Mouse (Mus musculus) lung, postnatal 10 days (tissue): Measurements from ENCODE around the gene Cdkn1b.

Experiments used
- DNase-seq: peaks from one replicate; pipeline ENCODE4 v3.0.0; 2021

Cdkn1b gene

DNA sequence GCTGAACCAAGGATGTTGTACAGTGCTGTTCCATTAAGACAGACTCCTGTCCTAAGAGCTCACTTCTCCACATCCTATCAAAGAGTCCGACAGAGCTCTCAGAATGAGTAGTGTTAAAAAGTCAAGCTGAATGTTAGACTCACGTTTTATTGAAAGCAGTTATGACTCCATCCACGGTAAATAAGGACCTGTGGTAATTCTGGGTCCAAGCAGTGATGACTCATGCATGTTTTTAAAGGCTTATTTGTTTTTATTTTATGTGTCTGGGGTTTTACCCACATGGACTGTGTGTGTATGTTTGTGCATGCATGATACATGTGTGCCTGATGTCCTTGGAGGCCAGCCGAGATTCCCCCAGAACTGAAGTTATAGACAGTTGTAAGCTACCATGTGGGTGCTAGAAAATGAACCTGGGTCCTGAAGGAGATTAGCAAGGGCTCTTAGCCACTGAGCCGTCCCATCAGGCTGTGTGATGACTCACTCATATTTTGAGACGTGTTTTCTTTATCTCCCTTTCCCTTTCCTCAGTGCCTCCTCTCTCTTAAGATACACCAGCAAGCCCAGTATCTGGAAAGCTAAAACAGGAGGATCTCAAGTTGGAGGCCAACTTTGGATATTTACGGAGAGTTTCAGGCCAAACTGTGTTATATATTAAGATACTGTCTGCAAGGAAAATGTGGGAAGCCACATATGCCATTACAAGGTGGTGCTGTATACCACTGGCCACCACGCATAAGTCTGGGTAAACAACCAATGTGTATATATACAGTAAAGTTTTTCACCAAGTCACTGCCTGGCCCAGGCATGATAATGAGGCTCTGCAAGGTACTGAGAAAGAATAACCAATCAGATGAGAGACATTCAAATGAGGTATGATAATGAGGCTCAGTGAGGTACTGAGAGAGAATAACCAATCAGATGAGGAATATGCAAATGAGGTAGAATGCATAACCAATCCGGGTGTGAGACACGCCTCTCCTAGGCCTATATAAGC, 16.0 kb upstream of the Cdkn1b start:
- DNase-seq: no peak

DNA sequence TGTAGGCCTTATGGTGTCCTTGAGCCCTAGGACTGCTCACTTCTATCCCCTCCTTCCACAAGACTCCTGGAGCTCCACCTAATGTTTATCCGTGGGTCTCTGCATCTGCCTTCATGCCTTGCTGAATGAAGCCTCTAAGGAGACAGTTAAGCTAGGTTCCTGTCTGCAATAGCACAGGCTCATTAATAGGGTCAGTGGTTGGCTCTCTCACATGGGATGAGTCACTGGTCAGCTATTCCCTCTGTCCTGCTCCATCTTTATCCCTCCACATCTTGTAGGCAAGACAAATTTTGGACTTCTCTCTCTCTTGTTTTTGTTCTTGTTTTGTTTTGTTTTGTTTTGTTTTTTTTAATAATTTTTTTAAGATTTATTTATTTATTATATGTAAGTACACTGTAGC, 14.4 kb upstream of the Cdkn1b start:
- no peak for DNase-seq

DNA sequence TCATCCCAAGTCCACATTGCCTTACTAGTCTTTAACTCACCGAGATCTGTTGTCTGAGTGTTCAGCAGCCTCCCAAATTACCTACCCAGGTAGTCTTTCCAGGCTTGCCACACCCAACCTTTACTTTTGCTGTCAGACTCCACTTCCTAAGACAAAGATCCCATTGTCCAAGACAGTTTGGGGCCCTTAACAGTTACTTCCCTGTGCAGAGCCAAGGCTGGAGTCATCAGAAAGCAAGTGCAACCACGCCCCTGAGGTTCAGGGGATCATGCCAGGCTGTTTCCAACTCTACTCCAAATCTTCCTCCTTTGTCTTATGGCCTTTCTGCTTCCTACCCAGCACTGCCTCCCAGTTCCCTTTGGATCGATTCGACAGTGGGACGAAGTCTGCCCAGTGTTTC, 5.7 kb upstream of the Cdkn1b start:
- DNase-seq: no peak

DNA sequence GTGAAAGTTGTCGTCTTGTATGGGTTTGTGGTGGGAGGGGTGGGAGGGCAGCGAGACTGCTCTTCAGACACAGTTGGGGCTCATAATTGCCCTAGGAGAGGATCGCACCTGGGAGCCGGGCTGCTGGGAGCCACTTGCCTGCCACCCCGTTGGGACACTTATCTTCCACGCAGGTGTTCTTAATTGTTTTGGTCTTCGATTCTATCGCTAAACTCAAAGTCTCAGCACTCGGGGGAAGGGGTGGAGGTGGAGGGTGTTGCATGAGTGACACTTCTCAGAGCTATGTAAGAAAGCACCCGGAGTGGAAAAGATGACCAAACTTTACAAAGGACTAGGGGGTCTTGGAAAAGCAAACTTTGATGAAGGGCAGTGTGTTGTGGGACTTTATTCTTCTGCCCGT, 3.6 kb upstream of the Cdkn1b start:
- peak; percentile 32 for DNase-seq

DNA sequence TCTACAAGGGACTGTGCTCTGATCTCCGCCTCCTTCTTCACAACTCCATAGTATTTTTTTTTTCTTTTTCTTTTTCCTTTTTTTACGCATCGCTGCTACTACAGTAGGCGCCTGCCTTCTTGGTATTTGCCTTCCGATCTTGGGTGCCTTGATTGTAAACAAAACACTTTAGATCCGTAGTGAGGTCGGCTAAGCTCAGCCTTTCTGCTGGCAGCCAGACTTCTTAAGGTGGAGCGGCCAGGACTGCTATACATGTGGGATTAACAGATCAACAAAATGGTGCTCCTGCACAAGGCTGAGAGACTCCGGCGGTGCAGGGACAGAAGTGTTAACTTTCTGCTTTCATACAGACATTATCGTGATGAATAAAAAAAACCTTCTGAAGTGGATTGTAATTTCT, 3.1 kb upstream of the Cdkn1b start:
- peak; percentile 79 for DNase-seq

DNA sequence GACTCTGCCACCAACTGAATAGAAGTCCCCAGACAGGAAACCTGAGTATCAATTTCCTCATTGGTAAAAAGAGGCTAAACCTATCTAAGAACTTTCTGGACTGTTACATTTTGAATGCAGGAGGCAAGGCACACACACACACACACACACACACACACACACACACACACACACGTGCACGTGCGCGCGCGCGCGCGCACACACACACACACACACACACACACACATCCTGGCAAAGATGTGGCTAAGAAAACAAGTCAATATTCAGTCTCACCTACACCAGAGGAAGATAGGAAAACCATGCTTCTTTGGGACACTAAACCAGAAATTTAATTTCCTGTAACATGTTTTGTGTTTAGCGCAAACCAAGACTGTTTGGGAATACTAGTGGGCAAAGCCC, 1.4 kb upstream of the Cdkn1b start:
- no peak for DNase-seq

DNA sequence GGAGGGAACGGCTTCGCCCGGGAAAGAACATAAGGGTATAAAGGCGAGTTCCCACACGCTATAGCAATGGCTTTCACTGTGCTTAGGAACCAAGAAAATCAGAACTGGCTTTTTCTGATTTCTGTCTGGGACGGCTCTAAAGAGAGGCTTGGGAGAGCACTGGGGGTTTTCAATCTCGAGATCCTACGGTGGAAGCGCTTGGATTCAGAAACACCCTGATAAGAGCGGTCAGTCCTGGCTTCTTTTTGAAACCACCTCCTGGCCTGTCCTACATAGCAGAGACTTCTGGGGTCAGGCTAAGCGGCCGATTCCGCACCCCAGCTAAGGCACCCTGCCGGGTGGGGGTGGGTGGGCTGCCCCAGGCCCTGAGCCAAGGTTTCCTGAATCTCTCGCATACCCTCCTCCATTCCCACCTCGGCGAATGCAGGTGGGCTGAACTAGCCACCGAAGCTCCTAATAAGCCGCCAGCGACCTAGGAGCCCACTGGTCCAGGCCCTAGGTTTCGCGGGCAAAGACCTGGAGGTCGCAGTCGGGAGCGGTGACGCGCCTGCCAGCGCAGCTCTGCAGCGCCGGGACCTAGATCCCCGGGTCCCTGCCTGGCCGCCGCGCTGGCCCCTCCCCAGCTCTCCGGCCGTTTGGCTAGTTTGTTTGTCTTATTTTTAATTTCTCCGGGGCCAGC, 551 bp upstream of the Cdkn1b start:
- no peak for DNase-seq

DNA sequence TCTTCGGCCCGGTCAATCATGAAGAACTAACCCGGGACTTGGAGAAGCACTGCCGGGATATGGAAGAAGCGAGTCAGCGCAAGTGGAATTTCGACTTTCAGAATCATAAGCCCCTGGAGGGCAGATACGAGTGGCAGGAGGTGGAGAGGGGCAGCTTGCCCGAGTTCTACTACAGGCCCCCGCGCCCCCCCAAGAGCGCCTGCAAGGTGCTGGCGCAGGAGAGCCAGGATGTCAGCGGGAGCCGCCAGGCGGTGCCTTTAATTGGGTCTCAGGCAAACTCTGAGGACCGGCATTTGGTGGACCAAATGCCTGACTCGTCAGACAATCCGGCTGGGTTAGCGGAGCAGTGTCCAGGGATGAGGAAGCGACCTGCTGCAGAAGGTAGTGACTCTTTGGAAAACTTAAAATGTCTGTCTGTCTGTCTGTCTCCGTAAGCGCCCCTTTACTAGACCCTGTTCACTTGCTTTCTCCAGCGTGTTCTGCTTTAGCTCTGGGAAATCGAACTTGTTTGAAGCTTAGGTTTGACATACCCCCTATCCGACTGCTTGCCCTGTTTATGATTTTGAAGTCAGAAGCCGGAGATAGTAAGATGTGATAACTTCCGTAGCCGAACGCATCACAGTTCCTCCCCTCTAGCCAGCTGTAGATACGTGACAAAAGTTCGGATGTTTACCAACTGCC, 953 bp downstream of the Cdkn1b start:
- DNase-seq: peak; percentile 62

DNA sequence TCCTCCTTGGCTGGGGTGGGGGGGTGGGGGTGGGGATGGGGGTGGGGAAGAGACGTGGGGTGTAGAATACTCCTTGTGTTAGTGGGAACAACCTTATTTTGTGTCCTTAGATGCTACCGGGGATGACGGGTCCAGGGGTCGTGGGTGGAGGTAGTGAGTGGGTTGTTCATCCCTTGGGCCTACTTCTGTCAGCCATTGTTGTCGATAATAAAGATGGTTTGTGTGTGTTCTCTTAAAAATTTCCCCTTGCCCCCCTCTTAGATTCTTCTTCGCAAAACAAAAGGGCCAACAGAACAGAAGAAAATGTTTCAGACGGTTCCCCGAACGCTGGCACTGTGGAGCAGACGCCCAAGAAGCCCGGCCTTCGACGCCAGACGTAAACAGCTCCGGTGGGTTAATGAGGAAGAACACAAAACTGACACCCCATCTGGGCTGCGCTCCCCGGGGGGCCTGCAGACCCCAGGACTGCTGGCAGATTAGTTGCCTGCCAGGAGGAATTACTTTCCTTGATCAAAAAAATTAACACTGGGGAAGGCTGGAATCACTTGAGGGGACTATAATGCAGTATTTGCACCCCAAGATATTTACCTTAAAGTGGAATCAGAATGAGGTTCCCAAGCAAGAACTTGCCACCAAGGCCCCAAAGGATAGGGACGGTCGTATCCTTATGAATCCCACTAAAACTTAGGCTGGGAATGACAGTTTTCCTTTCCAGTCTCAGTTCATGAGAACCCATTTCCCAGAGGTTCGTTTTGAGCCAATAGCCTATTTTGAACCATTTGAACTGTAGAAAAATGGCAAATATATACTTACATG, 1.7 kb downstream of the Cdkn1b start:
- DNase-seq: no peak

DNA sequence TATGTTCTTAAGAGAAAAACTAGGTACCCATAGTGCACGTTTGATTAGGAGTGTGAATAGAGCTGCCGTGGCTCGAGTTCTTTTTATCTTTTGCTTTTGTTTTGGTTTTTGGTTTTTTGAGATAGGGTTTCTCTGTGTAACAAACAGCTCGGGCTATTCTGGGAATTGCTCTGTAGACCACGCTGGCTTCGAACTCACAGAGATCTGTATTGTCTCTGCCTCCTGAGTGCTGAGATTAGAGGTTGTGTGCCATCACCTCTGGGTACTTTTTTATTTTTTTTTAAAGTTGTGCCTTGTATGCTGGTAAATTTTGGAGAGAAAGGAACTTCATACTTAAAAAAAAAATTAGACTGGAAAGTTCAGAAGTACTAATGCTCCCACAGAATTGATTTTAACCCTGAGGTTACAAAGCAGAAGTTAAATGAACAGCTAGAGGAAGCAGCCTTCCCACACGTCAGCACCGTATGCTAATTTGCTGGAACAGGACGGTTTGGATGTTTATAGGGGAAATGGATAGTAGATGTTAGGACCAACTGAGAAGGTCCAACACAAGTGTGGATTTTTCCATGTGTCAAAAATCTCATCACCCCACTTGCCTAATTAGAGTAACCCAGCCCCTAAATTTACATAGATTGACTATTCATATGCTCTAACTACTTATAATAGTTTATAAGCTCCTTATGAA, 2.5 kb downstream of the Cdkn1b start:
- no peak for DNase-seq

DNA sequence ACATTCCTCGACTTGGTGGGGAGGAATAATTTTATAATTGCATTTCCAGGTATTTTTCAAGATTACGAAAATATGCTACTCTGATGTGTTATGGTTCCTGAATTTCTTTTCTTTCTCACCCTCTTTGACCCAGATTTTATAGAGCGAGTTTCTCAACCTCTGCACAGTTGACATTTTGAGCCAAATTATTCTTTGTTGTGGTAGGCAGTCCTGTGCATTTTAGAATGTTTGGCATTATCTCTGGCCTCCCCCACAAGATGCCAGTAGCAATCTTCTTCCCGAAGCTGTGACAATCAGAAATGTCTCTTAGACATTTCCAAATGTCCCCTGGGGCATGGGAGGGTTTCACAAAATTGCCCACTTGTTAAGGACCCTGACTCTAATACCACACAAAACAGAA, 3.5 kb downstream of the Cdkn1b start:
- no peak for DNase-seq

DNA sequence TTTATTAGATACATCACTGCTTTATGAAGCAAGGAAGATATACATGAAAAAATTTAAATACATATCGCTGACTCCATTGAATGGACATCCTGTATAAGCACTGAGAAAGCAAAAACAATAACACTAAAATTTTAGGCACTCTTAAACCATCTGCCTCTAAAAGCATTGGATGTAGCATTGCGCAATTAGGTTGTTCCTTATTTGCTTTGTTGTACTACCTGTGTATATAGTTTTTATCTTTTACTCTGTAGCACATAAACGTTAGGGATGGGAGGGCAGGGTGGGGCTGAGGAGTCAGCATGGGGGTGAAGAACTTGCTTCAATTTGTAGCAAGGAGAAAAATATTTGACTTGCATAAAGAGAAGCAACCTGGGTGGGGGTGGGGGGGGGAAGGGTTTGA, 4.1 kb downstream of the Cdkn1b start:
- no peak for DNase-seq

DNA sequence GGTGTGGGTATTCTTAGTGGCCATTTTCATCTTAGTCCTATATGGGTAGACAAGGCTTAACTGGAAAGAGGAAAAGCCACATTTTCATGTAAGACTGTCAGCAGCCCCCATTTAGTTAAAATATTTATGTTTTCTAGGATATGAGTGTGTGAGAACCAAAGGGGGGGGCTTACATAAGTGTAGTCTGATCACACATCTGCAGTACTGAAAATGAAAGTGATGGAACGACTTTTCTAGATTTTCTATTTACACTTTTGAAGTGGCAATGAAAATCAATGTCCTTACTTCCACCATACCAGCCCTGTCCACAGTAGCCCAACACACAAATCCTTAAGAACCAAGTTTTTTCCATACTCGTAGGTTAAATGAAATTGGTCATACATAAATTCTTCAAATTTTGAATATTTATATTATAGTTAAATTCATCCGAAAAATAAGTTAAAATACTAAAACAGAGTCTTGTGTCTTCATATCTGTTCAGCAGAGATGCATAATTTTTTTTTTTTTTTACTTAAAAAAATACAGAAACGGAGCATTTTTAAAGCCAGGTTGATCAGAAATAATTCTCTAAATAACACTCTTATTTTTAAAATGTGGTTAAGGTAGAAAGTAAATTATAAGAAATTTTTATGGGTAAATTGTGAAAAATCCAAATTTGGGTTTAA, 5.6 kb downstream of the Cdkn1b start:
- no peak for DNase-seq

DNA sequence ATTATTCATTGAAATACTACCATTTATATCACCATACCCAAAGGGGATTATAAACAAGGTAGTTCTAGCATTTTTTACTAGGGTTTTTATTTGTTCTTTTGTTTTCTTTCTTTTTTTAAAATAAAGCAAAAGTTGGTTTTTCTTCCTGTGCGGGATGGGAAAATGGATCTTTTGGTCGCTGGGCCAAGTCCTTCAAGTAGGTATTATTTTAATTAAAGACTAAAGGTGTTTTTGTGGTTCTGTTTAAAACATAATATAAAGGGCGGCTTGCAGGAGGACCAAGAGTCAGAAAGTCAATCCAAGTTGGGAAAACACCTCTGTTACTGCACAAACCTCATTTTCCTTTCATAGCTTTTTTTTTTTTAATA, 6.1 kb downstream of the Cdkn1b start:
- no peak for DNase-seq

DNA sequence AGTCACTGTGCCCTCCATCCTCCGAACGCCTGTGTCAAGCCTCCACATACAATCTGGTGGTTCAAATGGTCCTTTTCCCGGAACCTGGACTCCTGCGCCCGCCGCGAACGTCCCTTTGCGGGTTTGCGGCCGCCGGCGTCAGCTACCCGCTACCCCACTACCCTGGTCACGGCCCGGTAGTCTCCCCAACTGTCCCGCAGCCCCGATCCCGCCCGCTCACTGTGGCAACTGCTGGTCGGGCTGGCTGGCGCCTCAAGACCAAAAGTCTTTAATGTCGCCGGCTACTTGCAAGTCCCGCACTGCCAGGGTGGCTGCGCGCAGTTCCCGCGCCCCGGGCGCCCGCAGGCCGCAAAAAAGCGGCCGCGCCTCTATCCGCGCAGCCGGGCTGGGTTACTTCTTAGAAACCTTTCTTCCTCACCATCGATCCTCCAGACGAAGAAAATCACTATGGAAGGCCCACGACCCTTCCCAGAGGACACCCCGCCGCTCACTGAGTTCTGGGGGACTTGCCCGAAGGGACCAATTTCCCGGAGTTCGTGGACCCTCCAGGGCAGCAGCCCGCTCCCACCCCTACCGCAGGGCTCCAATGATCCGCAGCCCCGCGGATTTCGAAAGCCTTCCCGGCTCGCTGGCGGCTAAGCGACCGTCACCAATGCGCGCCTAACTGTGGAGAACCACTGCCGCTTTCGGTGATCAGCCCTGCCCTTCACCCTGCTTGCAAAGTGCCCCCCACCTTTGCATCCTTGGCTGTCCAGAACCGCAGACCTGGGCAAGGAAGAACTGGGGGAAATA, 6.8 kb downstream of the Cdkn1b start:
- DNase-seq: peak; percentile 76

DNA sequence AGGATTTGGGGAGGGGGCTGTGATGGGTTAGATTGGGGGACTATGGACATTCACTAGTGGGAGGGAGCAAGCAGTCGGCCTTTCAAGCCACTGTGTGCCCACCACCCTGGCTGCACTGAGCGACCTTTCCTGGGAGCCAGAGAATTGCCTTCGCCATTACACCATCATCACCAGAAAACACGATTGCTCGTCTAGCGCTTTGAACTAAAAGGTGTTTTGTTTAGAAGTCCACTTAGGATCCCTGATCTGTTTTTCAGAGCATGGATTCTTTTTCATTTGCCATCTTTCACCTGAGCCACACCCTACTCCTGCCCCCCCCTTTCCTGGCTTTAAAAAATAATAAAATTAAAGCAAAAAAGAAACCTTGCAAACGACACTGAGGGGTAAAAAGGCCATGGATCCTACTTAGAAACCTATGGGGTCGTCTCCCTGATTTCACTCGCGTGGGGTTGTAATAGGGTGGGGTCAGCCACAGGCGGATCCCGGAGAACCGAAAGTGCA, 7.4 kb downstream of the Cdkn1b start:
- no peak for DNase-seq

DNA sequence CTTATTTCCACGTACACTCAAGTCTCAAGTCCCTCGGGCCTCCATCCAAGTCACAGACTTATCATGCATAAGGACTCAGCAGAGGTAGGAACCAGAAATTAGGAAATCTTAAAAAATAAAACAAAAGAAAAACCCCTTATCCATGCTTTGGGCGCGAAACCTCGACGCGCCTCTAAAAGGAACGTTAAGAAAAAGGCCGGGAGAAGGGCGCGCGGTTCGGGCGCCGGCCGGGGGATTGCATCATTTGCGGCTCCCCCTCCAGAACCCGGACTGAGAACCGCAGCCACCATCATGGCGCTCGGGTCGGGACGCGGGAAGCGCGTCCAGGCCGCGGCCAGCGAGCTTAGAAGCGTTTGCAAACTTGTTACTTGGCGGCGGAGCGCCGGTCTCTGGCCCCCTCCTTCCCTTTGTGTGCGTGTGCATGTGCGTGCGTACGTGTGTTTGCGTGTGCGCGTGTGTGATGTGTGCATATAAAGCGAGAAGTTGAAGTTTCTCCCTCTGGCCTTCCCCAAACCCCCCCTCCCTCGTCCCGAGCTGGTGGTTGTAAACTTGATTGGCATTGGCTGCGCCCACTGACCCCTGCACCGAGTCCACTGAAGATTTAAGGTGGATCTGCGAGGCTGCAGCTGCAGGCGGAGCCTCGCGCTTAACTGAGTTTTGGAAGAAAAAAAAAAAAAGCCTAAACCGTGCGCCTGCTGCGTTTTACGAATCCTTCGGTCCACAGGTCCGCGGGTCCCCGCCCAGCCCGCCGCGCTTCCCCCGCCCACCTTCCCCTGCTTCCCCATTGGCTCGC, 8.1 kb downstream of the Cdkn1b start:
- DNase-seq: peak; percentile 93

DNA sequence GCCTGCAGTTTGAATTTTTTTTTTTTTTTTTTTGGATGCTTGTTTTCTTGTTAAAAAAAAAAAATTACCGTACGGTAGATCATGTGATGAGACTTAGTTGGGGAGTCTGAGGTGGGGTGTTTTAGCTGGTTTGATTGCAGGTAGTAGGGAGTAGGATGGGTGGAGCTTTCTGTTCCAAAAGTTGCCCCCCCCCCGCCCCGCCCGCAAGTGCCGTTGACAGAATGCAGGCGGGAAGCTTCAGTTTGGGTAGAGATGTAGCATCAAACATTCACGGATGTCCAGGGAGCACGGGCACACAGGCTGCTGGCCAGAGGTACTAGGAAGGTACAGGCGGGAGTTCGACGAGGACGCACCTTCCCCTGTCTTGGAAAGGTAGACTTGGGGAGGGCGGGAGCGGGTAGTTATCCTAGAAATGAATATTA, 8.7 kb downstream of the Cdkn1b start:
- no peak for DNase-seq

DNA sequence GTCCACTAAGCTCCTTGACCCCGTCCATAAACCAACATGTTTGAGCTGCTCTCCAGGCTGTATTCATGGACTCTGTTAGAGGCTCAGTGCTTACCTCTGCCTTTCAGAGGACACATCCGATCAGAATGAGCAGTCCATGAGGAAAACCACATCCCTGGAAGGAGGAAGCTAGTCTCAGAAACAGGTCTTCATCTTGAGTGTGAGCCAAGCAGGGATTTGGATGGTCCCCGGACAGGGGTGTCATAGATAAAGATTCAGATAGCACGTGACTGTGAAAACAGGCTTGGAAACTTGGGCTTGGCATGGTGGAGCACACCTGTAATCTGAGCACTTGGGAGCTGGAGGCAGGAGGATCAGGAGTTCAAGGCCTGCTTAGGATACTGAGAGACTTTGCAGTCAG, 9.7 kb downstream of the Cdkn1b start:
- no peak for DNase-seq

DNA sequence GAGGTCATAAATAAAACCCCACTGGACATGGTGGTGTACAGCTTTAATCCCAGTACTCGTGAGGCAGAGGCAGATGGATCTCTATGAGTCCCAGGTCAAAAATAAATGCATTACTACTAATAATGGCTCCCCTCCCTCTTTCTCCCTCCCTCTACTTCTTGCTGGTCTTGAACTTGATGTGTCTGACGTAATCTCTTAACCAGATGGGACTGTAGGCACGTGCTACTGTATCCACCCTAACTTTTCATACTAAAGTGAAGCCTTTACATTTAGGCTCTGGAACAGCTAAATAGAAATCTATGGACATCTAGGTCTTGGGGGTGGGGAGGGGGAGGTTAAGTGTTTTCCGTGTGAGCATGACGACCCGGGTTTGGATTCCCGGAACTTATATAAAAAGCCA, 10.2 kb downstream of the Cdkn1b start:
- no peak for DNase-seq
